Mouse (Mus musculus): ENCODE measurements around the gene Gchfr. TPM values are rescaled to one million over a fixed set of nuclear protein-coding genes. Genes with fewer than 3 reads are reported as not detected.

Gene Gchfr
- total RNA-seq, 2 experiments from 2014 or later: 0.74 TPM; not detected in 1

DNA sequence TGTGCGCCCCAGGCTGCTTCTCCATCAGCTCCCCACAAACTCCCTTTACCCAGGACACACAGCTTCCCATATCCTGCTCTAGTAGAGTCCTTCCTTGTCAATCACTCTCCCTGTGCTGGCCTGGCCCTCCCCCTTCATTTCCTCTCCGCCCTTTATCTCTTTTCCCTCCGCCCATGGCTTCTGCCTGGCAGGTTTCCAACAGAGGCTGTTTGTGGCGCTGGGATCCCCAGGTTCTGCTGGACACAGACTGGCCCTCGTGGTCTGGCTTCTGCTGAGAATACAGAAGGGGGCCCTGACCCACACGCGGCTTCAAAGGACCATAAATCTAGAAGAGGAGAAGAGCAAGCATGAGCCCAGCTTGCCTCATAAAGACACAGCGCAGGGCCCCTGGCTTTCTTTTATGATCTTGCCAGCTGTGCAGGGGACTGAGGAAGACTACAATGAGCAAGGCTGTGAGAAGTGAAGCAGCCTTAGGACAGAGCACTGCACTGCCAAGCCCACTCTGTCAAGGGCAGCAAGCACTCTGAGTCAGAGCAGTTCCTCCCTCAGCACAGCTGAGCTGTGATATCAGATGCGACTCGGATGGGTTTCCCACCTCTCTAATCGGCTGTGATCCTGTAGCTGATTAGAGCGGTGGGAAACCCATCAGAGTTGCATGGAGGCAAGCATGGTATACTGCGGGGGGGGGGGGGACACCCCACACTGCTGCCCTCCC is 5.4 kb downstream of the Gchfr start:
- DNase-seq (ENCODE audit: low spot score in 2 of 2): peak in 1 of 2 experiments; percentile 32

DNA sequence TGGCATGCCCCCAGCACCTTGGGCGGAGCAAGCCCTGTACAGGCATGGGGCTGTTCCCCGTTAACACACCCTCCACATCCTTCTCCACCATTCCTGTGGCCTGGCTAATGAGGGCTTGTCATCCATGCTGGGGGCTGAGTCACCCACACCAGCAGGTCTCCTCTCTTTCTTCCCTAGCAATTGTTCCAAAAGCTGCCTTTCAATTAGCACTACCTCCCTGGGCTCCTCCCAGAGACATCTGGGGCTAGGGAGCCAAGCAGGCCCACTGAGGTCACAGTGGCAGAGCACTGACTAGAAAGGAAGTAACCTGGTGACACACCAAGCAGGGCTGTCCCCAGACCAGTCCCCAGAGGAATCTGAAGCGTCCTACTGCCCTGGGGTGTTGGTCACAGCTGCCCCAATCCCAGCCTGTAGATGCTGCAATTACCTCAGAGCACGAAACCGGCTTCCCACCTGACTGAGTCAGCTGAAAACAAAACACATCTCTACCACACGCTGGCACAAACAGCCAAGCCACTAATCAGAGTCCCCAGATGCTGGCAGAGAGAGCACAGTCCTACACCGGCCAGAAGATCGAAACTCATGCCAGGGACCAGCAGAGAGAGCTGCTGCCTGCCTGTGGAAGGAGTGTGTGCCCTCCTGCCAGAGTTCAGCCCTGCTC is 6.5 kb downstream of the Gchfr start, which contains the start of gene Gm14137:
Gene Gm14137 (plus strand): TSS at position 519 of the 661 bp plus-strand sequence.
- DNase-seq (ENCODE audit: low spot score in 2 of 2): no peak

DNA sequence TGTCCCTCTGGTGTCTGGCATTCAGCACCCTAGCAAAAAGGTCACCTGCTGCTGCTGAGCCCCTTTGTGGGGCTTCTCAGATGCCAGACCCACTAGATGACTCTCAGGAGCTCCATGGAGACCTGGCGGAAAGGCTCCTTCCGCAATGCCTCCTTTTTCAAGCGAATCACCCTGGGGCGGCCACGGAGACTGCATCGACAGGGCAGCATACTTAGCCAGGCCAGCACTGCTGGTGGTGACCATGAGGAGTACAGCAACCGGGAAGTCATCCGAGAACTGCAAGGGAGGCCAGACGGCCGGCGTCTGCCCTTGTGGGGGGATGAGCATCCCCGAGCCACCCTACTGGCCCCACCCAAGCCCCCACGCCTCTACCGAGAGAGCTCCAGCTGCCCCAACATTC is 7.3 kb downstream of the Gchfr start:
- DNase-seq (ENCODE audit: low spot score in 2 of 2): no peak

DNA sequence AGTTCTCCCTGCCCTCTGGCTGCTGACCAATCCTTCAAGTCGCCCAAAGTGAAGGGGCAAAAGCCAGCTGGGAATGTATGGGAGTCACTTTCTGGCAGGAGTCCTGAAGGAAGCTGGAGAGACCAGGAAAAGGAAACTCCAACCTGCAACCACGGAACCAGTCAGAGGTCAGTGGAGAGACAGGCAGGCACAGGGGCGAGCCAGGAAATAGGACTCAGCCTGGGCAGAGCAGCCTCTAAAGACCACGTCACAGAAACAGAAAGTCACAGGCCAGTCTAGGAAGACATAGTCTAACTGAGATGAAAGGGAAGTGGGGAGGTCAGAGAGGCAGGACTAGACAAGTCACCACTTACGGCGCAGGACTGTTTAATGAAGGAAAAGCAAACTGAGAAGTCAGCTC is 8.0 kb downstream of the Gchfr start:
- DNase-seq (ENCODE audit: low spot score in 2 of 2): no peak

DNA sequence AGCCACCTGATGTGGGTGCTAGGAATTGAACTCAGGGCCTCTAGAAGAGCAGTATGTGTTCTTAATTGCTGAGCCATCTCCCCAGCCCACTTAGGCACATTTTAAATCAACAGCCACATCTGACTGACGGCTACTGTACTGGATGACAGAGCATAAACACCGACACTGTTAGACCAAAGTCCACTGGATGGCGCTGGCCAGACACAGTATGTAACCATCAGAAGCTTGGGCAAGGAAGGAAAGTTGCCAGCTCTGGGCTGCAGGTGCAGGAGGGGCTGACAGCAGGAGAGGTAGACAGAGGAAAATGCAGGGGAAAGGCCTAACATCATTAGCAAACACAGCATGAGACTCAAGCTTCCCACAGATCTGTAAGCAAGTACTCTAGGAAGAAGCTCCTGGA is 9.2 kb downstream of the Gchfr start:
- DNase-seq (ENCODE audit: low spot score in 2 of 2): no peak

DNA sequence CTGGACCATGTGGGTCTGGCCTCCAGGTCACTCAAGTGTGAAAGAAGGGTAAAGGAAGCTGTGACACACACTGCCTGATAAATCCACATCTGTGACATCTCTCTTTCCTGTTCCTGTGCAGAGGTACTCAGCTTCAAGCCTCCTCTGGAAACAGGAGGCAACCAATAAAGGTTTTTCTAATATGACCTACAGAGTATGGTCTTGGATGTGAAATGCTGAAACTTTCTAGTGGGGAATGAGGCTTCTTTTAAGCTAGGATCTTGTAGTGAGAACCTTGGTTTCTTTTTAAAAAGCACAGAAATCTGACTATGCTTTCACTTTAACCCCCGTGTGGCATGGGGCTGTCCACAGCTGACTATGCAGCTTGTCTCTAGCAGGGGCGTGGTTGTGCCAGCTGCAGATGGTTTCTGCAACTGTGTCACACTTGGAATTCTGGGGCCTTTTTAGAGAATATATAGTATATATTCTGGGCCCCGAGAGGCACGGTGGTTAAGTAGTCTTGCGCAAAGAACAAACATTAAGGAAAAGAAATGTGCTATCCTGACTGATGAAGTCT is 9.9 kb downstream of the Gchfr start:
- no peak for DNase-seq (ENCODE audit: low spot score in 2 of 2)

DNA sequence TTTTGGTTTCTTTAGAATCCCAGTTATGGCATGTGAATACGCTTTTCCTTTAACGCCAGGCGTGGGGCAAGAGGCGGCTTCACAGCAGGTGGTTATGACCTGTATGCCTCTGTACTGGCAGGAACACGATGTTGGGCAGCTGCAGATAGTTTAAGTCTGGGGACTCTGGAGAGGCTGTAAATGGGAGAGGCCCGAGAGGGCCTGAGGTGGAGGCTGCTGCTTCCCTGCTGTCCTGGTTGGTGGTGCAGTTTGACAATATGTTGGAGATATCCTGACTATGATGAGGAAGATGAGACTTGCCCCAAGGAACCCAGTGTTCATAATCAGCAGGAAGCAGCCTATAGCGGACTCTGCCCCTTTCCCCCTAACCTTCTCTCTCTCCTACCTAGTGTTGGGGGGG is 15.3 kb downstream of the Gchfr start:
- no peak for DNase-seq (ENCODE audit: low spot score in 2 of 2)

DNA sequence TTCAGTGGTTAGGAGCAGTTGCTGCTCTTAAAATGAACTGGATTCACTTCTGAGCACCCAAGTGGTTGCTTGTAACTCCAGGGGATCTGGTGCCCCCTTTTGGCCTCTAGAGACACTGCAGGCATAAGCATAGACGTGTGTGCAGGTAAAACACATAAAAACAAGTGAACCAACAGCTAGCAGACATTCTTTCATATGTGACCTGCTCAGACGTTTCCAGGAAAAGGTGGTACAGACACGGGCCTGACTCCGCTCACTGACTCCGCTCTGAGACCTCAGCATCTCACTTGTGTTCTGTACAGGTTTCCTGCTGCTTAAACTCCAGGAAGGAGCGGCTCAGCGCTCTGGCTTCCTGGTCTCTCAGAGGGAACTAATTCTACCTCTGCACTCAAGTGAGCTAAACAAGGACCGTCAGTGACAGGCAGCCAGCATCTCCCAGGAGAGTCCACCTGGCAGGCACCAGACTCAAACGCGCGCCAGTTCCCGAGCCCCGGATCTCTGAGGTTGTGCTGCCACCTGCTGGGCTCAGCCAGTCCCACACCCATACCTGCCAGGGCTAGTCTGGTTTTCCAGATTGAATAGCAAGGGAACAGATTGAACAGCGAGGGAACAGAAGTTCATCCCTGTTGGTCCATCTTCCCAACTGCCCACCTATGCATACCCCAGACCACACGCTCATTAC is 21.6 kb downstream of the Gchfr start:
- peak; percentile 71 to 86 for DNase-seq (ENCODE audit: low spot score in 2 of 2)

DNA sequence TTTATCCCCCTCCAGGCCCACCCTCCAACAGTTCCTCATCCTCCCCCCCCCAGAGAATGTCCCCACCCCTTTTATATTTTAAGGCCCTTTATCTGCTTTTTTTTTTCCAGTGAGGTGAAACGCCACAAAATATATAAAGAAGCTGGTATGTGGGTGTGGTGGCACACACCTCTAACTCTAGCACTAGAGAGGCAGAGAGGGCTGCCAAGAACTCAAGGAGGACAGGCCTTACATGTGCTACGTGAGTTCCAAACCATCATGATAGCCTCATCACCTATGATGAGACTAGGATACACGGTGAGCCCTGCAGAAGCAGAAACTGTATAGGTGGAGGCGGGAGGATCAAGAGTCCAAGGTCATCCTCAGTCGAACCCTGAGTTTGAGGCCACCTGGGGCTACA is 23.4 kb downstream of the Gchfr start:
- no peak for DNase-seq (ENCODE audit: low spot score in 2 of 2)

DNA sequence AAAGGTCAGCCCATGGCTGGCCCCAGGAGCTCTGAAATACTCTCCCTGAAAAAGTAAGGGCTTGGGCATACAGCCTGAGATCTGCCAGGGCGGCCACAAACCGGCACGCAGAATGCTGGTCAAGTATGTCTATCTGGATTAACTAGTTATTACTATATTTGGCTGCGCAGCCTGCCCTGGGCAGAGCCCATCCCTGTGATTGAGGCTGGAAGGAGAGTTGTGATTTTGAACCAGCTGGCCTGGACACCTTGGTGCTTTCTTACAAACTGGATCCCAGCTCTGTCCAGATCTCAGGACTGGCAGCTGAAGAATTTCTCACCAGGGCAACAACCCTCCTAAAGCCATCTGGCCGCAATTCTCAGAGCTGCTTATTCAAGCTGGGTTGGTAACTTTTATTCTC is 26.6 kb downstream of the Gchfr start:
- DNase-seq (ENCODE audit: low spot score in 2 of 2): peak in 1 of 2 experiments; percentile 23

DNA sequence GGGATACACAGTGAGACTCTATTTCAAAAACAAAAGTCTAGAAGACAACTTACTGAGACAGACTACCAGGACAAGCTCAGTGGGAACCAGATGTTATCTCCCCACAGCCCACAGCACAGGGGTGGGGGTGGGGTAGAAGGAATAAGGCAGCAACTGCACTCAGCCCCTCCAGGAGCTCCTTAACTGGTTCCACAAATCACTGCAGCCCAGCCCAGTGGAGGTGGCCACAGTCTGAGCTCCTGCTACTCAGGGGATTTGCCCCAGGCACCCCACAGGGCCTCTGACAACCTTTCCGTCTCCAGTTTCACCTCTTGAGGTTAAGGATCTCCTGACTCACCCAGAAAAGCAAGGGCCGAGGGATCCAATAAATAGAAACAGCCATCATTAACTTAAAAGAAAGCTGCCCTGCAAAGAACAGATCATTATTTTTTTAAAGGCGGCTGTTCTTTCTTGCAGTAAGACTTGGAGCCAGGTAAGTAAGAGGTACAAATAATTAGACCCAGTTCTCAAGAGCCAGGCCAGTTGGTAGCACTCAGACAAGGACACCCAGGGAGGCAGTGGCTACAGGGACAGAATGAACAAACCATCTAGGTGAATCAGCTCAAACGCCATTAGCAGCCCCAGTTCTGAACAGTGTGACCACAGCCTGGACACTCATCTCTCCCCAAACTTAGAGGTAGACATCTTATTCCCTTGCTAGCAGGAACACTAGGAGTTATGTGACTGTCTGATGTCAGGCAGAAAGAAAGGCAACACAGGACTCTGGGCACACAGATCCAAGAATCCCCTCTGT is 28.9 kb downstream of the Gchfr start:
- DNase-seq (ENCODE audit: low spot score in 2 of 2): no peak

DNA sequence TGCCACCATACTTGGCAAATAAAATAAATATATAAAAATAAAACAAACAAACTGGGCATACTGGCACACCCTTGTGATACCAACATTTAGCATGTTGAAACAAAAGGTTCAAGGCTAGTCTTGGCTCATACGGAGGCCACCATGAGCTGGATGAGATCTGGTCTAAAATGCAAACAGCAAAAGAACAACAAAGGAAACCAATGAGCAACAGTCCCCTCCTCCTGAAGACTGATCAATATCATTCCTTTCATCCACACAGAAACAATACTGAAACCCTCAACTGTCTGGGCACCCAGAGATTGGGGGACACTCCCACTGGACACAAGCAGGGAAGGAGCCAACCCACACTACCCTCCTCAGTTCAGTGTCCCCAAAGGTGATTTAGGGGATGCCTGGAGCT is 29.9 kb downstream of the Gchfr start:
- no peak for DNase-seq (ENCODE audit: low spot score in 2 of 2)

DNA sequence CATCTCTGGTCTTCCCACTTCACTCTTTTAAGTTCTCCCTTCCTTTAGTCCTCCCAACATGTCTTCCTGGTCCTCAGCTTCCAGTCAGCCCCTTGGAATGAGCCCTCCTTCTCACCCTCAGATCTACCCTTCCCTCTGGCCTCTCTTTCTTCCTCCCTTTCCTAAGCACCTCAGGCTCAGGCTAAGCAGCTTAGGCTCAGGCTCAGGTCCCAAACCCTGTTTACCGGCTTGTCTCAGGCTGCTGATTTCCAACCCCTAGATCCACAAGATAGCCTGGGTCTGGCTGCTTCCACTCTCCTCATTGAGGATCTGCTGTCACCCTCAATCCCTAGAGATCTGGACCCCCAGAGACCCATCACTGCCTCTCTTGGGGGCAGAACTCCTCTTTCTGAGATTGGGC is 30.5 kb downstream of the Gchfr start:
- DNase-seq (ENCODE audit: low spot score in 2 of 2): no peak

DNA sequence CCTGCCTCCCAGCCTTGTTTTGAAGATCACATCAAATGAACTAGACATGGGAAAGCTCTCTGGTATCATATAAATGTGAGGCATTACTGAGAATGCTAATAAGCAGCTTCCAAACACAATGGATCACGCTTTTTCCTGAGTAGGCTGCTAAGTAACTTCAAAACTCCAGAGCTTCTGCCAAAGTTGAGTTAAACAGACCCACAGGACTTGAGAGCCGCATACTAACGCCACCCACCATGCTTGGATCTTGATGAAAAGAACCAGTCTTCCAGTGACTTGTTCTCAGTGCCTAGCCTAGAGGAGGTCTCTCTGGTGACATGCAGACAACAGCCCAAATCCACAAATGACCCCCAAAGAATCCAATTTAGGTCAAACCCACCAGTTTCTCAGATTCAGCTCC is 31.4 kb downstream of the Gchfr start:
- DNase-seq (ENCODE audit: low spot score in 2 of 2): peak in 1 of 2 experiments; percentile 15

DNA sequence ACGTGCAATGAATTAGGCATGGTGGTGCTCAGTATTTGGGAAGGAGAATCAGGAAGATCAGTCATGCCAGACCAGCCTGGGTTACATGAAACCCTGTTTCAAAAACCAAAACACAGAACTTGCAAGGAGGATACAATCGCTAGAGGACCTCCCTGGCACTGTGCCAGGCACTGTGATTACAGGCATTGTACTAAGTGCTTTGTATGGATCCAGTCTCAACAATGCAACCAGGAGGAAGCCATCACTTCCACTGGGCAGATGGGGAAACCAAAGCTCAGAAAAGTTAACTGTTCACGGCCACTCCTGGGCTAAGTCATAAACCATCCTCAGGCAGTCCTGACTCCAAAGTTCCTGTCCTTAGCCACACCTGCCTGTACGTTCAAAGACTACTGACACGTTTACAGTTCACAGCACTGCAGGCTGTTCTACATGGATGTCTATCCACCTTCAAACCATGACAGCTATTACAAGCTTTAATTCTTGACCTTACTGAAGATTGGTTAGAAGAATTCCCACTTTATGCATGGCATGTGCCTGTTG is 35.4 kb downstream of the Gchfr start:
- no peak for DNase-seq (ENCODE audit: low spot score in 2 of 2)

DNA sequence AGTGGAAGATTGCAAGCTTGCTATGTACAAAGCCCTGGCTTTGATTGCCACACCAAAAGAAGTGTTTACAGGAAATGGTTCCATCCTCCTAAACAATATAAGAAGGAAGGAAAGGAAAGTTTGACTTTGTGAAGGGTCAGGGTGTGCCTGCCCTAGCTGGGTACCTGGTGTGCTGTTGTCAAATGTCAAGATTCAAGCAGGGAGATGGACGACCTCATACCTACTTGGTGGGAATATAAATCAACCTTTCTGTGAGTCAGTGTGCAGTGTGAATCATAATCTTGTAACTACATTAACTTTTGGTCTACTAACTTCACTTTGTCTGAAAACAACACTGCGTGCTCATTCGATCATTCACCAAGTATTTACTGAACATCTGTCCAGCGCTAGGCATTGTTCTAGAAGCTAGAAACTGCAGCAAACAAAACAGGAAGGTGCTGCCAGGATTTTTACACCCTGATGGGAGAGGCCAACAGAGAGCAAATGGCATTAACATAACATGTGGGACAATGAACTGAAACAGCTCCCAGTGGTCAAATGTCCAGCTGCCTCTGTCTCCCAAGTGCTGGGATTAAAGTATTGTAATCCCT is 36.4 kb downstream of the Gchfr start:
- no peak for DNase-seq (ENCODE audit: low spot score in 2 of 2)

DNA sequence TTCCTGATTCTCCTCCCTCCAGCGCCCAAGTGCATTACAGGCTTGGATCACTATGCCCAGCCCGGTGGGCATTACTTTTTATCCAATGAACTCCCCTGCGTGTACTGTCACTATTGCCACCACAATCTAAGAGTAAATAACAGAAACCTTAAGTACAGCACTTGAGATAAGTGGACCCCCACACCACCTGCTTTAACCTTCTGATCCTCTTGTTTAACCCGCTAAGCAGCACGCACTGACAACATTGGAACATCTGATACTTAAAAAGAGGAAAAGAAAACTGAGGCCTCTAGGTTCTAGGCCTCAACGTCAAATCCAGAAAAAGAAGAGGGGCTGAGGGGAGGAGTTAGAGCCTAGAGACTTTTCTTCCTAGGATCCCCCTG is 40.4 kb downstream of the Gchfr start:
- no peak for DNase-seq (ENCODE audit: low spot score in 2 of 2)

DNA sequence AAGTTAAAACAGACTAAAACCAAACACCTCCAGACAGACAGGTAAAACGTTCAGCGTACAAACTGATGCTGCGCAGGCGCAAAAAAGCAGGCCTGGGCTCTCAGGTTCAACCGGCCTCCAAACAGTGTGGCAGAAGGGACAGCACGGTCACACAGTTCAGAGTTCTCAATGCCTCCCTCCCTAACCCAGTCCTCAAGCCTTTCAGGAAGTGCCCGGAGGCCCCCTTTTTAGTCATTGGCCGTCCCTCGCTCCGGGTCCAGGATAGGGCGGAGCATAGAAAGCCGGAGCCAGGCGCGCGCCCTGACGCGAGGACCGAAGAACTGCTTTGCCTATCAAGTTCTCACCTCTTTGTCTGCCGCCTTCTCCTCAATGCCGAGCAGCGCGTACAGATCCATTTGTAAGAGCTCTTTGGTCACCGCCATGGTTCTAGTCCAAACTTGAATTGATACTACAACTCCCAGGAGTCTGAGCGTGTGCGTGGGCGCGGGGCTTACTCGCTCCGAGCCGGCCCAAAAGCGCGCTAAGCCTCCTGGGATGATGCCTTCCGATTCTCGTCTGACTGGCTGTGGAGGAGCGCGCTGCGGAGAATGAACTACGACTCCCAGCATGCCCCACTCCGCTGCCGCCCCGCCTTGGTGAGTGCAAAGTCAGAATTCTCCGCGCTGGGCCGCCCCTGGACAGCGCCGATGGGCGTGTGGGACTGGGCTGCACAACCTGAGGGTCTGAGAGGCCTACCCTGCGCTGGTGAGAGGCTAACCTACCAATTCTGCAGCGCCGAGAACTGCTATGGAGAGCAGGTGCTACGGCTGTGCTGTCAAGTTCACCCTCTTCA is 41.0 kb downstream of the Gchfr start, which contains the start of the genes Zfyve19 and Dnajc17:
Gene Zfyve19 (plus strand): TSS at position 274 of the 832 bp plus-strand sequence.
Gene Dnajc17 (minus strand): TSS at position 452 of the 832 bp plus-strand sequence.
- peak; percentile 97 to 99 for DNase-seq (ENCODE audit: low spot score in 2 of 2)

DNA sequence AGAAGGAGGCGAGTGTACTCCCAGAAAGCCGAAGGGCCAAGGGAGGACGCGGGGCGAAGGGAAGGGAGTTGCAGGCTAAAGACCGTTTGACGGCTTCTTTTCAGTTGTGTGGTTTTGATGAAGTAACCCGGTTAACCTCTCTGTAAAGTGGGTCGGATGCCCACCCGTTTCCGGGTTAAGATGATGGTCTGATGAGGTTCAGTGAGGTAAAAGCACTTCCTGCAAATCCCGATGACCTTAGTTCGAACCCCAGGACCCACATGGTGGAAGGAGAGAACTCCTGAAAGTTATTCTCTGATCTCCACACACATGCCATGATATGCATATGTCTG is 41.6 kb downstream of the Gchfr start:
- DNase-seq (ENCODE audit: low spot score in 2 of 2): no peak
